Mouse (Mus musculus): ENCODE results near the gene Tll2.

The Tll2 gene

DNA sequence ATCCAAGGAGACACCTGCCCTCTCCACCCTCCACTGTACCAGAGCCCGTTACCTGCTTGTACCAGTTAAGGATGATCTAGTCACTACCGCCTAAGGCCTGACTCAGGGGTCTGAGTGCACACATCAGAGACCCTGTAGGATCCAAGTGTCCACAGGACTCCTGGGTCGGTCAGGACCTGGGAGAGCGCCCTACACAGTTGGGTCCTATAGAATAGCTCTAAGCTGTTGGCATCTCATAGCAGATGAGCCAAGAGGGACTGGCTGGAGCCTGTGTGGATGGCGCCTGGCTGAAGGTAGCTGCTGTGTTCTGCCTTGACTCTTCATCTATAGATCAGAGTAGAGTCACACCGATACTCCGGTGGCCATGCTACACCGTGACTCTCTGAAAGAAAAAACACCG is 14.9 kb downstream of the Tll2 start:
- DNase-seq (ENCODE audit: low read depth, low spot score), result no peak
- H3K27me3 ChIP-seq (ENCODE audit: control insufficient read depth, insufficient read depth, low read length, poor library complexity, severe bottlenecking), result no peaks in the 10 kb centered on the region
- H3K36me3 ChIP-seq (ENCODE audit: control insufficient read depth, insufficient read depth, low read length, poor library complexity, severe bottlenecking), result no peaks in the 10 kb centered on the region

- H3K27me3 ChIP-seq (ENCODE audit: control insufficient read depth, insufficient read depth, low read length, poor library complexity, severe bottlenecking), result no peaks in the 10 kb centered on the region
- no peak for DNase-seq (ENCODE audit: low read depth, low spot score)
Observed at GRCm38 (mm10) chr19:41190876-41191434, 15.7 kb downstream of the Tll2 start.

DNA sequence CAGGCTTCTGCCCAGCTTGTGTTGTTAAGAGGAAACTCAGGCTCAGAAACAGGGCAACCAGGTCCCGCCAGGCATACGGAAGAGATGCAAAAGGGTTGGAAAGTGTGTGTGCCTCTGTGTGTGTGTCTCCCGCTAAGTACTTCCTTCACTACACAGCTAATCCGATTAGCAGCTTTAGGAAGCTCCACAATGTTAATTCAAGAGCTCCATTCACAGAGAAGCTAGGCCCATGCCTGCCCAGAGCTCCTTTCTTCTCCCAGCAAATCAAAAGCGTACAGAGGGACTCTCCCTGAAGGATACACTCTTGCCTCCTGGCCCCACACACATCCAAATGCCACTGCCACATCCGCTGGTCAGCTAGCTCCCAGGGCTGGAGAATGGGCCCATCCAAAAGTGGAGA is 29.3 kb downstream of the Tll2 start:
- DNase-seq (ENCODE audit: low read depth, low spot score), result no peak
- Histone ChIP-seq H3K36me3 (ENCODE audit: control insufficient read depth, insufficient read depth, low read length, poor library complexity, severe bottlenecking) (no peaks in the 10 kb centered on the region), H3K27me3 (ENCODE audit: control insufficient read depth, insufficient read depth, low read length, poor library complexity, severe bottlenecking) (no peaks in the 10 kb centered on the region)

More at GRCm38 (mm10) chr19:41190876-41191434, 15.7 kb downstream of the Tll2 start:
- no peaks in the 10 kb centered on the region for H3K36me3 ChIP-seq (ENCODE audit: control insufficient read depth, insufficient read depth, low read length, poor library complexity, severe bottlenecking)

DNA sequence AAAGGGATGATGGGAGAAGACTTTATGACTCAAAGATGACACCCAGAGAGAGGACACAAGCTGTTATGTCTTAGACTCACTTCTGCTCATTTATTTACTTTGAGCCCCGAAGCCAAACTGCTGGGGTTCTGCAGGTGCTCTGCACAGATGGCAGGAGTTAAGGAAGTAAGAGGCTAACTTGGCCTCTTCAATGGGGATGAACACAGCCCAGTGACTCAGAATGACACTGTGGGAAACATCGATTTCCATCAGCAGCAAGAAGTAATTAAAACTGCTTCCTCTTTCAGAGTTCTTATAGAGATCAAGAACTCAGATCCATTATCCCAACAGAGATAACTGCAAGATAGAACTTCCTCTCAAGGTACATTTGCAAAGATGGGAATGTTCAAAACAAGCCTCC is 29.8 kb downstream of the Tll2 start:
- no peak for DNase-seq (ENCODE audit: low read depth, low spot score)
- Histone ChIP-seq H3K36me3 (ENCODE audit: control insufficient read depth, insufficient read depth, low read length, poor library complexity, severe bottlenecking) (no peaks in the 10 kb centered on the region), H3K27me3 (ENCODE audit: control insufficient read depth, insufficient read depth, low read length, poor library complexity, severe bottlenecking) (no peaks in the 10 kb centered on the region)

- Histone ChIP-seq H3K27me3 (ENCODE audit: control insufficient read depth, insufficient read depth, low read length, poor library complexity, severe bottlenecking) (no peaks in the 10 kb centered on the region), H3K36me3 (ENCODE audit: control insufficient read depth, insufficient read depth, low read length, poor library complexity, severe bottlenecking) (no peaks in the 10 kb centered on the region)
- DNase-seq (ENCODE audit: low read depth, low spot score), result no peak
Observed at GRCm38 (mm10) chr19:41165914-41166235, 40.8 kb downstream of the Tll2 start.

GRCm38 (mm10) chr19:41165144-41165913 is 41.3 kb downstream of the Tll2 start:
- Histone ChIP-seq H3K36me3 (ENCODE audit: control insufficient read depth, insufficient read depth, low read length, poor library complexity, severe bottlenecking) (no peaks in the 10 kb centered on the region), H3K27me3 (ENCODE audit: control insufficient read depth, insufficient read depth, low read length, poor library complexity, severe bottlenecking) (no peaks in the 10 kb centered on the region)
- DNase-seq (ENCODE audit: low read depth, low spot score), result no peak

- Histone ChIP-seq H3K27me3 (ENCODE audit: control insufficient read depth, insufficient read depth, low read length, poor library complexity, severe bottlenecking) (no peaks in the 10 kb centered on the region), H3K36me3 (ENCODE audit: control insufficient read depth, insufficient read depth, low read length, poor library complexity, severe bottlenecking) (no peaks in the 10 kb centered on the region)
- no peak for DNase-seq (ENCODE audit: low read depth, low spot score)
Observed at GRCm38 (mm10) chr19:41164447-41165095, 42.1 kb downstream of the Tll2 start.

GRCm38 (mm10) chr19:41160388-41160787 is 46.2 kb downstream of the Tll2 start:
- no peaks in the 10 kb centered on the region; the same call in 1 of the 2 replicates for H3K27me3 ChIP-seq (ENCODE audit: control insufficient read depth, insufficient read depth, low read length, poor library complexity, severe bottlenecking)
- no peak for DNase-seq (ENCODE audit: low read depth, low spot score)
- H3K36me3 ChIP-seq (ENCODE audit: control insufficient read depth, insufficient read depth, low read length, poor library complexity, severe bottlenecking), result no peaks in the 10 kb centered on the region

GRCm38 (mm10) chr19:41154681-41155080 is 52.0 kb downstream of the Tll2 start:
- no peaks in the 10 kb centered on the region; the same call in 1 of the 2 replicates for H3K27me3 ChIP-seq (ENCODE audit: control insufficient read depth, insufficient read depth, low read length, poor library complexity, severe bottlenecking)
- DNase-seq (ENCODE audit: low read depth, low spot score), result no peak
- H3K36me3 ChIP-seq (ENCODE audit: control insufficient read depth, insufficient read depth, low read length, poor library complexity, severe bottlenecking), result no peaks in the 10 kb centered on the region

GRCm38 (mm10) chr19:41152462-41152861 is 54.2 kb downstream of the Tll2 start:
- no peaks in the 10 kb centered on the region; the same call in 1 of the 2 replicates for H3K27me3 ChIP-seq (ENCODE audit: control insufficient read depth, insufficient read depth, low read length, poor library complexity, severe bottlenecking)
- DNase-seq (ENCODE audit: low read depth, low spot score), result no peak
- H3K36me3 ChIP-seq (ENCODE audit: control insufficient read depth, insufficient read depth, low read length, poor library complexity, severe bottlenecking), result no peaks in the 10 kb centered on the region

DNA sequence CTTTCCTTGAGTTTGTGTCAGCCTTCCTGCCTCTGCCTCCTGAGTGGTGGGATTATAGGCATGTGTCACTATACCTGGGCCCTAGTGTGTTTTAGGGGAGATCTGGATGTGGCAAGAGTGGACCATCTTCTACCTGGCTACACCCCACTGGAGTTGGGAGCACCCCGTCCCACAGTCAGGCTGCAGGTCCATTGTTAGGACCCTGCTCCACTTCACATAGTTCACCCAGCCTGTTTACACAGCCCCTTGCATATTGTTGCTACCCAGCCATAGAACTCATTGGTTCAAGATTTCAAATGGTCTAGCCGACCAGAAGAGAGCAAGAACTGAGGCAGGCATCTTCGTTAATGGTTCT is 54.6 kb downstream of the Tll2 start:
- H3K36me3 ChIP-seq (ENCODE audit: control insufficient read depth, insufficient read depth, low read length, poor library complexity, severe bottlenecking), result no peaks in the 10 kb centered on the region
- H3K27me3 ChIP-seq (ENCODE audit: control insufficient read depth, insufficient read depth, low read length, poor library complexity, severe bottlenecking), result no peaks in the 10 kb centered on the region; the same call in 1 of the 2 replicates
- no peak for DNase-seq (ENCODE audit: low read depth, low spot score)

- DNase-seq (ENCODE audit: low read depth, low spot score), result no peak
- H3K36me3 ChIP-seq (ENCODE audit: control insufficient read depth, insufficient read depth, low read length, poor library complexity, severe bottlenecking), result no peaks in the 10 kb centered on the region
- no peaks in the 10 kb centered on the region; the same call in 1 of the 2 replicates for H3K27me3 ChIP-seq (ENCODE audit: control insufficient read depth, insufficient read depth, low read length, poor library complexity, severe bottlenecking)
Observed at GRCm38 (mm10) chr19:41151321-41152015, 55.2 kb downstream of the Tll2 start.

DNA sequence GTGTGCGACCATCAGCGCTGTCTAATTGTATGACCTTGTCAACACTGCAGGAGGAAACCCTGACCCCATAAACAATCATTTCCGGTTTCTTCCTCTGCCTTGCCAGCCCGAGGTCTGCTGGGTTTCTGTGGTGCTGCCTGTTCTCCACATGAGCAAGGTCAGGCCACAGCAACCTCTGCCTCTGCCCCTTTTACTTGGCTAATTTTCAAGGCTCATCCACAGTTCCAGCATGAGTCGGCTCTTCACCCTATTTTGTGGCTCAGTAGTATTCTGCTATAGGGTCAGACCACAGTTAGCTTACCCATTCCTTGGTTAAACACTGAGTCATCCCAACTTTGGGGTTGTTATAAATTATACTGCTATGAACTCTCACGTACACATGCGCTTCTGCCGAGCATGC is 65.7 kb downstream of the Tll2 start:
- no peak for DNase-seq (ENCODE audit: low read depth, low spot score)
- H3K36me3 ChIP-seq (ENCODE audit: control insufficient read depth, insufficient read depth, low read length, poor library complexity, severe bottlenecking), result no peaks in the 10 kb centered on the region
- H3K27me3 ChIP-seq (ENCODE audit: control insufficient read depth, insufficient read depth, low read length, poor library complexity, severe bottlenecking), result no peaks in the 10 kb centered on the region

- Histone ChIP-seq H3K36me3 (ENCODE audit: control insufficient read depth, insufficient read depth, low read length, poor library complexity, severe bottlenecking) (no peaks in the 10 kb centered on the region), H3K27me3 (ENCODE audit: control insufficient read depth, insufficient read depth, low read length, poor library complexity, severe bottlenecking) (no peaks in the 10 kb centered on the region)
- no peak for DNase-seq (ENCODE audit: low read depth, low spot score)
Observed at GRCm38 (mm10) chr19:41139629-41140028, 67.0 kb downstream of the Tll2 start.

- no peak for DNase-seq (ENCODE audit: low read depth, low spot score)
- H3K27me3 ChIP-seq (ENCODE audit: control insufficient read depth, insufficient read depth, low read length, poor library complexity, severe bottlenecking), result no peaks in the 10 kb centered on the region; the same call in 1 of the 2 replicates
- H3K36me3 ChIP-seq (ENCODE audit: control insufficient read depth, insufficient read depth, low read length, poor library complexity, severe bottlenecking), result no peaks in the 10 kb centered on the region
Observed at GRCm38 (mm10) chr19:41123009-41123408, 83.6 kb downstream of the Tll2 start.
